Mouse (Mus musculus): Measurements from ENCODE around the gene Ssmem1. TPM values are rescaled to one million over a fixed set of nuclear protein-coding genes. Genes with fewer than 3 reads are reported as not detected.

The Ssmem1 gene
- polyA plus RNA-seq, 1 experiment from 2014 or later: 0.17 TPM

DNA sequence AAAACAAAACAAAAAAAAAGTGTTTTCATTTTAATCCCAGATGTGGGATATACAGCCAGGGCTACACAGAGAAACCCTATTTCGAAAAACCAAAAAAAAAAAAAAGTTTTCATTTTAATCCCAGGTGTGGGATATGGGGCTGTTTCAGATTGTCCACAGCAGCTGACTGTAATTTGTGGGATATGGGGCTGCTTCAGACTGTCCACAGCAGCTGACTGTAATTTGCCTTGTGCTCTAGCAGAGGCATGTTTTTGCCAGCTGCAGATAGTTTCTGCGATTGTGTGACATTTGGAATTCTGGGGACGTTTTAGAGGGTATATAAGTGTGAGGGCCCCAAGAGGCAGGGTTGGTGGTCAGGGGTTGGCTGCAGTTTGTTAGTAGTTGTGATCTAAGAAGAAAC lies 37.9 kb upstream of the Ssmem1 start:
- no peak for DNase-seq (ENCODE audit: low spot score)
- H3K9me3 ChIP-seq (ENCODE audit: control insufficient read depth, low read length): no peaks in the 10 kb centered on the region
- peaks cover 9% of the 10 kb centered on the region for H3K4me1 ChIP-seq (ENCODE audit: control insufficient read depth, insufficient read depth, low read length)
- no peaks in the 10 kb centered on the region for H3K36me3 ChIP-seq (ENCODE audit: control insufficient read depth, insufficient read depth, low read length)
- no peak overlapping the region for H3K4me3 ChIP-seq (ENCODE audit: low read depth, low read length)
- H3K27ac ChIP-seq (replicated peaks; ENCODE audit: low read depth, low read length): no peak overlapping the region
- 61% methylated on average over 3 of the region's 3 CpGs for WGBS
- no peak overlapping the region for H3K9ac ChIP-seq (ENCODE audit: low read length)
- no peaks in the 10 kb centered on the region for H3K27me3 ChIP-seq (ENCODE audit: control insufficient read depth, insufficient read depth, low read length)
- ATAC-seq (ENCODE audit: insufficient number of reproducible peaks, low FRiP score, low TSS enrichment, low read depth): no peak
- H3K4me2 ChIP-seq (ENCODE audit: low read depth, severe bottlenecking): no peak overlapping the region

DNA sequence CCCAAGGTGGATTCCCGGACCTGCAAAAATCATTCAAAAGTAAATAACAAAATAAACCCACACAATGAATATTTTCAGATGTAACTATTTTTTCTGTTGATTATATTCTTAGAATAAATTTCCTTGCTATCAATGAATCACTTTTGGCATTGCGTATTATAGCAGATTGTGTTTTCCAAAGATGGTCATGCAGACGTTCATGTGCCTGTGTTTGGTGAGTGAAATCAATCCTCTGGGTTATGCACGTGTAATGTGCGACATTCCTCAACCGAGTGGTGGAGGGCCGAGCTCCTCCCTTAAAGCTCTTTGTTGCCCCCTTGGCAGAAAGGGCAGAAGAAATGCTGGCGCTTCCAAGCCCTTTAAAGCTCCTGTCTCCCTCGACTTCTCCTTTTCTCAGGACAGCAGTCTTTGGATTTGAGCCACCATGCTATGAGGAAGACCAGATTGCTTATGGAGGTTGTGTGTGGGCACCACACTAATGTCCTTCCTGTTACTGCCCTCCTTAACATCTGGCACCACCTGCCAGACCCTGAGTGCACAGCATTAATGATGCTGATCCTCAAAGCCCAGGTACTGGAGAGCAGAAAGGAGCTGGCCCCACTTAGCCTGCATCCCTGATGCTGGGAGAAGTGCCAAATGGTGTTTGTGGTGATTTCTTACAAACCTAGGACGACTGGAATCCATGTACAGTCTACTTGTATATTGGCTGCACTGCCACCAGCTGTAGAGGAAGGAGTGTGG lies 33.5 kb upstream of the Ssmem1 start:
- H3K36me3 ChIP-seq (ENCODE audit: control insufficient read depth, insufficient read depth, low read length): peaks cover 8% of the 10 kb centered on the region; the same call in 1 of the 2 replicates
- no peak overlapping the region for H3K9ac ChIP-seq (ENCODE audit: low read length)
- ATAC-seq (ENCODE audit: insufficient number of reproducible peaks, low FRiP score, low TSS enrichment, low read depth): no peak
- H3K4me1 ChIP-seq (ENCODE audit: control insufficient read depth, insufficient read depth, low read length): no peaks in the 10 kb centered on the region
- no peak for DNase-seq (ENCODE audit: low spot score)
- no peak overlapping the region for H3K4me3 ChIP-seq (ENCODE audit: low read depth, low read length)
- WGBS: 68% methylated on average over 10 of the region's 10 CpGs
- H3K27ac ChIP-seq (replicated peaks; ENCODE audit: low read depth, low read length): 0 out of 2 replicates have a peak overlapping the region, but pooled peaks have one; percentile 6
- no peaks in the 10 kb centered on the region for H3K9me3 ChIP-seq (ENCODE audit: control insufficient read depth, low read length)
- no peak overlapping the region for H3K4me2 ChIP-seq (ENCODE audit: low read depth, severe bottlenecking)
- no peaks in the 10 kb centered on the region for H3K27me3 ChIP-seq (ENCODE audit: control insufficient read depth, insufficient read depth, low read length)

DNA sequence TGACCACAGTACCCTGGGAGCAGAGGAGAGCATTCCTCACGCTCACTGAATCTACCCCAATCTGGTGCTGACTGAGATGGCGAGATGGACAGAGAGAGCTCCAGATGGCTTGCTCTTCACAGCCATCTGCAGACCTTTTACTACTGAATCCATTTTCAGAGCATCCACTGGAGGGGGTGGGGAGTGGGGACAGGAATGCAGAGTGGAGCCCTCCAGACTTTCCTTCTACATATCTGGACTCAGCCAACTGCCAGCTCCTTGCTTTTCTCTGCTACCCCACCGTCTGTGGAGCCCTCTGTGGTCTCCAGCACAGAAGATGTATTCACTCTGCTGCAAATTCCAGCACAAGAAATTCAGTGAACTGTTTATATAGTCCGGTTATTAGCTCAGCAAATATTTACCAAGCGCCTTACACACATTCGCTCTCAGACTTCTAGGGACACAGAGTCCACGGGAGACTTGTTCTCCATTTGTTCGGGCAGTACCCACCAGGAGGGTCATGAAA lies 32.4 kb upstream of the Ssmem1 start:
- no peak overlapping the region for H3K4me3 ChIP-seq (ENCODE audit: low read depth, low read length)
- H3K4me2 ChIP-seq (ENCODE audit: low read depth, severe bottlenecking): no peak overlapping the region
- 89% methylated on average over 8 of the region's 8 CpGs for WGBS
- no peaks in the 10 kb centered on the region for H3K9me3 ChIP-seq (ENCODE audit: control insufficient read depth, low read length)
- DNase-seq (ENCODE audit: low spot score): no peak
- H3K9ac ChIP-seq (ENCODE audit: low read length): no peak overlapping the region
- no peaks in the 10 kb centered on the region for H3K4me1 ChIP-seq (ENCODE audit: control insufficient read depth, insufficient read depth, low read length)
- peaks cover 8% of the 10 kb centered on the region; the same call in 1 of the 2 replicates for H3K36me3 ChIP-seq (ENCODE audit: control insufficient read depth, insufficient read depth, low read length)
- no peak for ATAC-seq (ENCODE audit: insufficient number of reproducible peaks, low FRiP score, low TSS enrichment, low read depth)
- no peaks in the 10 kb centered on the region for H3K27me3 ChIP-seq (ENCODE audit: control insufficient read depth, insufficient read depth, low read length)
- H3K27ac ChIP-seq (replicated peaks; ENCODE audit: low read depth, low read length): peak overlapping the region; percentile 36; the same call in 1 of the 2 replicates

DNA sequence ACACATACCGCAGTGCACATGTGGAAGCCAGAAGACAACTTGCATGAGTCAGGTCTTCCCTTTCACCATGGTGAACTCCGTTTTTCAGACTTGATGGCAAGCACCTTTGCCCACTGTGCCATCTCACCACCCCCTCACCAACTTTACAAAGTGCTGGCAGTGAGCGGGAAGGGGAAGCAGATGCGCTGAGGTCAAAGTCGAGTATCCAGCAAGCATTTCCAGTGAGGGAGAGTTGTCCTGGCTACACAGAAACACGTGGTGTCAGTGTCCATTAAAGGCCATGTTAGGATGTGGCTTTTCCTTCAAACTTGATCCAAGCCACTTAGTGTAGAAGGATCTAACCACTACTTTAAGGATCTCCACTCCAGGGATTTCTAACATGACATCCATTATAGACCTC lies 31.9 kb upstream of the Ssmem1 start:
- H3K36me3 ChIP-seq (ENCODE audit: control insufficient read depth, insufficient read depth, low read length): peaks cover 8% of the 10 kb centered on the region; the same call in 1 of the 2 replicates
- no peaks in the 10 kb centered on the region for H3K27me3 ChIP-seq (ENCODE audit: control insufficient read depth, insufficient read depth, low read length)
- WGBS: 90% methylated on average over 6 of the region's 6 CpGs
- DNase-seq (ENCODE audit: low spot score): no peak
- ATAC-seq (ENCODE audit: insufficient number of reproducible peaks, low FRiP score, low TSS enrichment, low read depth): no peak
- H3K9ac ChIP-seq (ENCODE audit: low read length): no peak overlapping the region
- no peaks in the 10 kb centered on the region for H3K4me1 ChIP-seq (ENCODE audit: control insufficient read depth, insufficient read depth, low read length)
- no peak overlapping the region for H3K4me2 ChIP-seq (ENCODE audit: low read depth, severe bottlenecking)
- no peak overlapping the region for H3K27ac ChIP-seq (replicated peaks; ENCODE audit: low read depth, low read length)
- H3K9me3 ChIP-seq (ENCODE audit: control insufficient read depth, low read length): no peaks in the 10 kb centered on the region
- no peak overlapping the region for H3K4me3 ChIP-seq (ENCODE audit: low read depth, low read length)

DNA sequence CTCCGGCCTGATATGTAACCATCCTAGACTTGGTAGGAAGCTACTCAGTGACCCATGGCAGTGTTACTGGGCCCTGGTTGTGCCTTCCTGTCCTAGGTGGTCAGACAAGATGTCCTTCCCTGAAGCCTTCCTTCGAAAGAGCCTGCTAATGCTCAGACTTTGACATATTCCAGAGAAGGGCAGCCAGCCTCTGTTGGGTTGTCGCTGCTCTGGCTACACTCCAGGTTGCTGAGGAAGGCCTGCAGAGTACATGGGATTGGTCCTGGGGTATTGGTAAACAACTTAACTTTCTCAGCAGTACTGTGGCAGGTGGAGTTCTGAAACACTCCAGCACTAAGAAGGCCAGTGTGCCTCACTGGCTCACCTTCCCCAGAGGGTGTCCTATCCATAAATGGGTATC lies 30.2 kb upstream of the Ssmem1 start:
- Histone ChIP-seq H3K4me1 (ENCODE audit: control insufficient read depth, insufficient read depth, low read length) (no peaks in the 10 kb centered on the region), H3K36me3 (ENCODE audit: control insufficient read depth, insufficient read depth, low read length) (peaks cover 15% of the 10 kb centered on the region), H3K4me3 (ENCODE audit: low read depth, low read length) (no peak overlapping the region), H3K27me3 (ENCODE audit: control insufficient read depth, insufficient read depth, low read length) (no peaks in the 10 kb centered on the region), H3K9me3 (ENCODE audit: control insufficient read depth, low read length) (no peaks in the 10 kb centered on the region), H3K4me2 (ENCODE audit: low read depth, severe bottlenecking) (no peak overlapping the region), H3K27ac (replicated peaks; ENCODE audit: low read depth, low read length) (no peak overlapping the region), H3K9ac (ENCODE audit: low read length) (no peak overlapping the region)
- ATAC-seq (ENCODE audit: insufficient number of reproducible peaks, low FRiP score, low TSS enrichment, low read depth): no peak
- no peak for DNase-seq (ENCODE audit: low spot score)
- 94% methylated on average over 3 of the region's 3 CpGs for WGBS

DNA sequence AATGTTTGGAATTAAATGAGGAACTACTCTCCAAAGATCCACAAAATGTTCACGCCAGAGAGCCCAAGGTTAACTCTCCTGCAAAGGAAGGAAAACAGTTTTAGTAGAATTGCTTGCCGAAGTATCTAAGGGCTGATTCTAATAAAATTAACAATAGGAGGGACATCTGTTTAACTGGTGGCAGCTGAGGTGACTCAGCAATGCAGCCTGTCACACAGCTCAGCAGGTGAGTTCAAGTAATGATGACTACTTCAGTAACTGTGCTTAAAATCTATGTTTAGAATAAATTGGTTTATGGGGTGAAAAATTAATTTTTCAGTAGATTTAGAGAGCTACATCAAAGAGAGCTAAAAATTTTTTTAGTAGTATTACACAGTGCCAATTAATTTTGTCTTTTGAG lies 26.7 kb upstream of the Ssmem1 start:
- H3K9me3 ChIP-seq (ENCODE audit: control insufficient read depth, low read length): no peaks in the 10 kb centered on the region
- DNase-seq (ENCODE audit: low spot score) (no peak), ATAC-seq (ENCODE audit: insufficient number of reproducible peaks, low FRiP score, low TSS enrichment, low read depth) (no peak)
- no peak overlapping the region for H3K9ac ChIP-seq (ENCODE audit: low read length)
- H3K27ac ChIP-seq (replicated peaks; ENCODE audit: low read depth, low read length): no peak overlapping the region
- H3K4me1 ChIP-seq (ENCODE audit: control insufficient read depth, insufficient read depth, low read length): no peaks in the 10 kb centered on the region
- WGBS: 76% methylated on average over 2 of the region's 2 CpGs
- no peak overlapping the region for H3K4me3 ChIP-seq (ENCODE audit: low read depth, low read length)
- H3K36me3 ChIP-seq (ENCODE audit: control insufficient read depth, insufficient read depth, low read length): peaks cover 34% of the 10 kb centered on the region
- no peaks in the 10 kb centered on the region for H3K27me3 ChIP-seq (ENCODE audit: control insufficient read depth, insufficient read depth, low read length)
- H3K4me2 ChIP-seq (ENCODE audit: low read depth, severe bottlenecking): no peak overlapping the region

DNA sequence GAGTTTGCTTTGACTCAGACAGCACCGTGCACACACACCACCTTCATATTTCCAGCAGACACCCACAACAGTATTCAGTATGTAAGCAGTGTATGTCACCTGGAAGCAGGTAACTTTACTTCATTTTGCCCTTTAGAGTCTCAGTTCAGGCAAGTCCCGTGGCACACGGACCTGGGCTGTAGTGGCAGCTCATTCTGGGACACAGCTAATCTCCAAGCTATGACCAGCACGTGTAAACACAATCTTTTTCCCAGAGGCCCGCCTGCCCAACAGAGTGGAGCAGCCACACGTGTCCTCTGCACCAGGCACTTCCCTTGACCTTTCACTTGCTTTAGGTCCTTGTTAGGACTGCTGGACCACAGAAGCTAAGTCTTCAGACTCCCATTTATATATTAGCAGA lies 23.1 kb upstream of the Ssmem1 start:
- Histone ChIP-seq H3K4me1 (ENCODE audit: control insufficient read depth, insufficient read depth, low read length) (no peaks in the 10 kb centered on the region), H3K36me3 (ENCODE audit: control insufficient read depth, insufficient read depth, low read length) (peaks cover 34% of the 10 kb centered on the region), H3K27ac (replicated peaks; ENCODE audit: low read depth, low read length) (no peak overlapping the region), H3K27me3 (ENCODE audit: control insufficient read depth, insufficient read depth, low read length) (no peaks in the 10 kb centered on the region), H3K4me3 (ENCODE audit: low read depth, low read length) (no peak overlapping the region), H3K9ac (ENCODE audit: low read length) (no peak overlapping the region), H3K9me3 (ENCODE audit: control insufficient read depth, low read length) (no peaks in the 10 kb centered on the region), H3K4me2 (ENCODE audit: low read depth, severe bottlenecking) (no peak overlapping the region)
- ATAC-seq (ENCODE audit: insufficient number of reproducible peaks, low FRiP score, low TSS enrichment, low read depth) (no peak), DNase-seq (ENCODE audit: low spot score) (no peak)
- WGBS: 90% methylated on average over 6 of the region's 6 CpGs

DNA sequence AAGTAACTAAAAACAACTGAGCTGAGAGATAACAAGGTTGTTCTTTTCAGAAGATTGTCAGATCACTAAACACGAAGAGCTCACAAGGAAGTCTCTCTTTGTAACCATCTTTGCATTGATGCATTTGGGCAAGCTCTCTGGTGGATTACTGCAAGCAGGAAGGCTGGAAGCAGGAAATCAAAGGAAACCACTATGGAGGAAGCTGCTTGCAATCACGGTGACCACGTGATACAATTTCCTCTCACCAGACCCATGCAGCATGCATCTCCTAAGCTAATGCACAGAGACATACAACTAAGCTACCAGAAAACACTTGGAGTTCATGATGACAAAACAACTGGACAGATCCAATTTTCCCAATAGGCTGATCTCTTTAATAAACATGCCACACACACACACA lies 10.6 kb upstream of the Ssmem1 start:
- 79% methylated on average over 3 of the region's 3 CpGs for WGBS
- no peak overlapping the region for H3K4me3 ChIP-seq (ENCODE audit: low read depth, low read length)
- DNase-seq (ENCODE audit: low spot score) (no peak), ATAC-seq (ENCODE audit: insufficient number of reproducible peaks, low FRiP score, low TSS enrichment, low read depth) (no peak)
- H3K4me2 ChIP-seq (ENCODE audit: low read depth, severe bottlenecking): no peak overlapping the region
- no peaks in the 10 kb centered on the region for H3K4me1 ChIP-seq (ENCODE audit: control insufficient read depth, insufficient read depth, low read length)
- H3K9me3 ChIP-seq (ENCODE audit: control insufficient read depth, low read length): no peaks in the 10 kb centered on the region
- H3K36me3 ChIP-seq (ENCODE audit: control insufficient read depth, insufficient read depth, low read length): peaks cover 29% of the 10 kb centered on the region
- no peak overlapping the region for H3K27ac ChIP-seq (replicated peaks; ENCODE audit: low read depth, low read length)
- H3K27me3 ChIP-seq (ENCODE audit: control insufficient read depth, insufficient read depth, low read length): no peaks in the 10 kb centered on the region
- H3K9ac ChIP-seq (ENCODE audit: low read length): no peak overlapping the region

Data from limb, embryonic 11.5 days (tissue).